ENCODE assay signal across 8 mouse cellular contexts in genomic region chr2:120729775-120730585, GRCm38 (mm10).
DNase-seq lines count a peak whose midpoint lies in the region; ATAC-seq lines count a peak whose summit lies in the region.

No protein-coding gene starts in this region.

- peak overlapping the region; percentile 93 for H3K27ac ChIP-seq in liver, embryonic 13.5 days

- peaks cover 47% of the 10 kb centered on the region for H3K36me3 ChIP-seq in liver, embryonic 13.5 days

- peaks cover 50% of the 10 kb centered on the region for H3K4me1 ChIP-seq in liver, embryonic 13.5 days (replicated peaks)

- DNase-seq in cerebellum, adult 18-20 months: peak; percentile 23 to 35
- DNase-seq in 416B (ENCODE audit: low read depth) (peak; percentile 9), MN1 (ENCODE audit: low spot score) (no peak)
- peak; percentile 17 for DNase-seq in embryo, embryonic 10.5 days (ENCODE audit: low spot score)
- DNase-seq in heart, postnatal 10 days: peak; percentile 22 to 33
- DNase-seq in liver, embryonic 13.5 days: peak; percentile 60
- peak; percentile 62 to 64 for DNase-seq in spleen, postnatal 10 days (ENCODE audit: low spot score in 2 of 2)

- no peak for ATAC-seq in cerebellum, adult (ENCODE audit: insufficient number of reproducible peaks, low FRiP score, low TSS enrichment)
- no peak for ATAC-seq in liver, embryonic 13.5 days (ENCODE audit: low read depth)

- peak overlapping the region; percentile 84 for H3K4me3 ChIP-seq in liver, embryonic 13.5 days (replicated peaks)

- peak overlapping the region; percentile 95 for H3K4me2 ChIP-seq in liver, embryonic 13.5 days

- no peaks in the 10 kb centered on the region for H3K9me3 ChIP-seq in liver, embryonic 13.5 days (replicated peaks)

- 3% methylated on average over 23 of the region's 23 CpGs for WGBS in liver, embryonic 13.5 days (ENCODE audit: insufficient replicate concordance)

- intact Hi-C loops in heart, postnatal 10 days (cut with DNase I): loop anchor here (2.0 kb wide), 1 partner anchor 121 kb away; the partner anchor contains the start of genes Cdan1 and Ttbk2

- H3K9ac ChIP-seq in liver, embryonic 13.5 days: peak overlapping the region; percentile 98

- no peaks in the 10 kb centered on the region for H3K27me3 ChIP-seq in liver, embryonic 13.5 days
